Mouse (Mus musculus) stomach, postnatal 0 days (tissue): ENCODE data around the gene Krt16.

Experiments
- CTCF ChIP-seq: IDR thresholded peaks from 2 replicates; pipeline ENCODE4 v1.5.1; 2016; ENCODE audit warnings: antibody characterized with exemption, low read depth, mild to moderate bottlenecking, moderate library complexity
- EP300 ChIP-seq: optimal IDR thresholded peaks from 2 replicates; pipeline ENCODE3; 2016; ENCODE audit warnings: antibody characterized with exemption

DNA sequence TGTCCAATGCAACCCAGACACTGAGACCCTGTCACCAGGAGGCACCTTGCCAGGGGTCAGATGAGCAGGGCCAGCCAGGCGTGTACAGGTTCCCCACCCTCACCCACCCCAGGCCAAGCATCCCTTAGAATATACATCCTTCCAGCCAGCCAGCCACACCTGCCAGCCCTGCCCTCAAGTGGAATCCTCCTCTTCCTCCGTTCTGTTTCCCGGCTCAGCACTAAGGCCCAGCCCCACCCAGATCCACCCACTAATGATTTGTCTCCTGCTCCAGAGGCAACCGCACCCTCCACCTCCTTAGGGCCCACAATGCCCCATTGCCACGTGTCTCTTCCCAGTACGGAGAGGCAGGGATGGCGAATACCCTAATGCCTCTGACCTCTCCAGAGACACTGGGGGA, 26.0 kb upstream of the Krt16 start:
- TF ChIP-seq CTCF (no peak), EP300 (no peak)
